Mouse (Mus musculus): ENCODE measurements around the gene Camk2d.

GRCm38 (mm10) chr3:126691565-126691964 is 95.5 kb downstream of the Camk2d start:
- TF ChIP-seq CTCF (IDR thresholded peaks at IDR 0.05; ENCODE audit: control insufficient read depth, insufficient read depth, insufficient replicate concordance, low read depth, low read length) (no peak), POLR2A (IDR thresholded peaks at IDR 0.05; ENCODE audit: control insufficient read depth, low read depth, low read length) (no peak)
